Mouse (Mus musculus) heart, embryonic 12.5 days (tissue): ENCODE results near the gene Mylk4. TPM values are rescaled to one million over a fixed set of nuclear protein-coding genes. Genes with fewer than 3 reads are reported as not detected.

Source experiments
- ATAC-seq: fragments of 200-750 bp; cut with Nextera tagmentation; 2 replicates; pipeline ENCODE4 v1.8.0; 2017; ENCODE audit warnings: moderate TSS enrichment, moderate library complexity; ENCODE audit not compliant: insufficient number of reproducible peaks, low FRiP score
- H3K27ac ChIP-seq: fragments of 300-500 bp; sonication (generic); 2 replicates; pipeline ENCODE4 v1.5.1; 2016; ENCODE audit warnings: mild to moderate bottlenecking, moderate library complexity; ENCODE audit not compliant: poor library complexity, severe bottlenecking
- H3K27me3 ChIP-seq: fragments of 300-500 bp; sonication (generic); replicated peaks from 2 replicates; pipeline ENCODE4 v1.6.1; 2016; ENCODE audit warnings: mild to moderate bottlenecking, moderate library complexity
- H3K36me3 ChIP-seq: fragments of 300-500 bp; sonication (generic); 2 replicates; pipeline ENCODE4 v1.6.1; 2016; ENCODE audit warnings: mild to moderate bottlenecking, moderate library complexity
- H3K4me1 ChIP-seq: fragments of 300-500 bp; sonication (generic); replicated peaks from 2 replicates; pipeline ENCODE4 v1.6.1; 2016; ENCODE audit warnings: mild to moderate bottlenecking
- H3K4me2 ChIP-seq: fragments of 300-500 bp; sonication (generic); 2 replicates; pipeline ENCODE4 v1.6.1; 2016; ENCODE audit warnings: mild to moderate bottlenecking, moderate library complexity
- H3K4me3 ChIP-seq: fragments of 300-500 bp; sonication (generic); 2 replicates; pipeline ENCODE4 v1.5.1; 2016; ENCODE audit warnings: mild to moderate bottlenecking
- H3K9ac ChIP-seq: fragments of 300-500 bp; sonication (generic); 2 replicates; pipeline ENCODE4 v1.6.1; 2016; ENCODE audit warnings: mild to moderate bottlenecking, moderate library complexity
- H3K9me3 ChIP-seq: fragments of 300-500 bp; sonication (generic); replicated peaks from 2 replicates; pipeline ENCODE4 v1.6.1; 2016; ENCODE audit warnings: mild to moderate bottlenecking, moderate library complexity
- WGBS: fragments of 180-500 bp; shearing (Covaris S2); methylation state at CpG from one replicate; pipeline ENCODE4 v1.1.7; 2016; 5-methylcytosine and 5-hydroxymethylcytosine counted together
- polyA plus RNA-seq: library from polyadenylated mRNA; unstranded; fragments of >200 nt; fragmentation: Nextera tagmentation; extraction: Ambion mirVana; gene quantifications from 2 replicates; pipeline ENCODE4 v1.2.1, GENCODE M21; 2016

Mylk4 gene
- polyA plus RNA-seq, 1 experiment from 2014 or later = 0.28 TPM

- ATAC-seq = no peak; the same call in 1 of the 2 replicates
- Histone ChIP-seq H3K9ac (no peak overlapping the region), H3K27ac (no peak overlapping the region), H3K9me3 (no peaks in the 10 kb centered on the region), H3K4me1 (0 out of 2 replicates have a peak, but pooled peaks cover 6% of the 10 kb centered on the region), H3K4me2 (no peak overlapping the region), H3K36me3 (no peaks in the 10 kb centered on the region), H3K4me3 (no peak overlapping the region), H3K27me3 (peaks cover 8% of the 10 kb centered on the region)
- 51% methylated on average over 12 of the region's 12 CpGs for WGBS
These were observed 103.6 kb downstream of the Mylk4 start for GRCm38 (mm10) chr13:32680121-32680551.

GRCm38 (mm10) chr13:32678998-32679397 is 104.8 kb downstream of the Mylk4 start:
- no peak overlapping the region for H3K27ac ChIP-seq
- H3K4me1 ChIP-seq = 0 out of 2 replicates have a peak, but pooled peaks cover 6% of the 10 kb centered on the region
- 67% methylated on average over 5 of the region's 5 CpGs for WGBS
- H3K36me3 ChIP-seq = no peaks in the 10 kb centered on the region
- no peak overlapping the region for H3K4me2 ChIP-seq
- H3K9ac ChIP-seq = no peak overlapping the region
- H3K4me3 ChIP-seq = no peak overlapping the region
- ATAC-seq = no peak
- H3K27me3 ChIP-seq = peaks cover 8% of the 10 kb centered on the region
- H3K9me3 ChIP-seq = no peaks in the 10 kb centered on the region

DNA sequence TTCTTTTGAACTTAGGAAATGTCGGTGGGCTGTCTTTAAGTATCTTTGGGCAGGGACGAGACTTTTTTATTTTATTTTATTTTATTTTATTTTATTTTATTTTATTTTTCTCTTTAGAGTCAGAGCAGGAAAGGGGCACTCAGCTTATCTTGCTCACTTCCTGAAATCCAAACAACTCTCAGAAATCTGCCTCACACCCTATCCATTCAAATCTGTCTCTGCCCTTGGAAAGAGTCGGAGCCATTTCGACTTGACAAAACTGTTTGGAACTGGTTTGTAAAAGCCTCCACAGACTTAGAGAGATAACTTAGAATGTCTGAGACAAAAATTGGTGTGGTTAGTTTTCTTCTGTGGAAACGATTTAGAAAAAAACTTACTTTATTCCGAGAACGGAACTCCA is 113.0 kb downstream of the Mylk4 start:
- H3K4me1 ChIP-seq = peaks cover 13% of the 10 kb centered on the region; the same call in 1 of the 2 replicates
- H3K9ac ChIP-seq = no peak overlapping the region
- H3K27me3 ChIP-seq = peaks cover 32% of the 10 kb centered on the region
- H3K4me2 ChIP-seq = peak overlapping the region; percentile 49
- no peak for ATAC-seq
- 22% methylated on average over 7 of the region's 7 CpGs for WGBS
- no peaks in the 10 kb centered on the region for H3K9me3 ChIP-seq
- no peak overlapping the region for H3K27ac ChIP-seq
- no peak overlapping the region for H3K4me3 ChIP-seq
- no peaks in the 10 kb centered on the region for H3K36me3 ChIP-seq

DNA sequence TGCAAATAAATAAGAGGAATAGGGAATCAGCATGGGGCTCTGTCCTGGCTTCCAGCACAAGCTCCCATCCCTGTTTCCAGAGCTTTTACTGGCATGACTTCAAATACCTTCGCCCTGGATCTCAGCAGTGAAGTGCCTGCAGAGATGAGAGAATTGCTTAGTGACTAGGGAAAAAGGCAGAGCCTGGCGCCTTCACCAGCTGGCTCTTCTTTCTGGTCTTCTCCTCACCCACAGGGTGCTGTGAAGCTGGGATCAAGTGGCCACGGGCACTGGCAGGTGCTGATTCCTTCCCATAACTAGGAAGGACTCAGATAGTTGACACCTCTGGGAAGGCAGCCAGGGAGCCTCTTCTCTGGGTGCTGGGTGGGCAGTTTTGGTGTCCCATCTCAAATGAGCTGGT is 115.5 kb downstream of the Mylk4 start:
- H3K9ac ChIP-seq = no peak overlapping the region
- no peak overlapping the region for H3K4me2 ChIP-seq
- no peak overlapping the region for H3K4me3 ChIP-seq
- peaks cover 43% of the 10 kb centered on the region for H3K27me3 ChIP-seq
- peaks cover 27% of the 10 kb centered on the region for H3K4me1 ChIP-seq
- H3K27ac ChIP-seq = no peak overlapping the region
- no peaks in the 10 kb centered on the region for H3K9me3 ChIP-seq
- no peaks in the 10 kb centered on the region for H3K36me3 ChIP-seq
- ATAC-seq = no peak
- WGBS = 70% methylated on average over 3 of the region's 3 CpGs

- Histone ChIP-seq H3K36me3 (no peaks in the 10 kb centered on the region), H3K4me2 (no peak overlapping the region), H3K4me1 (peaks cover 27% of the 10 kb centered on the region), H3K4me3 (no peak overlapping the region), H3K9me3 (no peaks in the 10 kb centered on the region), H3K27ac (no peak overlapping the region), H3K9ac (no peak overlapping the region), H3K27me3 (peaks cover 43% of the 10 kb centered on the region)
- no peak for ATAC-seq
- 65% methylated on average over 4 of the region's 4 CpGs for WGBS
These were observed 116.4 kb downstream of the Mylk4 start for GRCm38 (mm10) chr13:32667386-32667785.

DNA sequence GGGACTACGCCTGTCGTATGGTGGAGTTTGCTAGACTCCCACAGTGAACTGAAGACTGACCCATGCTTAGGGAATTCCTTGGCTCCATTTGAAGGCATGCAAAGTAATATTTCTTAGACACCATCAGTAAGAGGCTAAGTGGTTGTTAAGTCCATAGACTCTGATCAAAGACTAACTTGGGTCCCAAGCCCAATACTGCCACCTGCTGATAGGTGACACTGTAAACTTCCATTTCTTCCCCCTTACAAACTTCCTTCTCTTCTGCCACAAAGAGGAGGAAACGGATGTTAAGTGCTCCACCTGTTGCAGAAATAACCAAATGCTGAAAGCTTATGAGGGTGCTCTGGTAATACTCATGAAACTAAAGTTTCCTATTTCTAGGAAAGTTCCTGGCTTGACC is 121.7 kb downstream of the Mylk4 start:
- H3K4me3 ChIP-seq = no peak overlapping the region
- peaks cover 18% of the 10 kb centered on the region for H3K4me1 ChIP-seq
- H3K36me3 ChIP-seq = no peaks in the 10 kb centered on the region
- no peak for ATAC-seq
- H3K4me2 ChIP-seq = no peak overlapping the region
- H3K9me3 ChIP-seq = no peaks in the 10 kb centered on the region
- H3K27ac ChIP-seq = no peak overlapping the region
- peaks cover 23% of the 10 kb centered on the region for H3K27me3 ChIP-seq
- WGBS = 67% methylated on average over 3 of the region's 3 CpGs
- no peak overlapping the region for H3K9ac ChIP-seq

DNA sequence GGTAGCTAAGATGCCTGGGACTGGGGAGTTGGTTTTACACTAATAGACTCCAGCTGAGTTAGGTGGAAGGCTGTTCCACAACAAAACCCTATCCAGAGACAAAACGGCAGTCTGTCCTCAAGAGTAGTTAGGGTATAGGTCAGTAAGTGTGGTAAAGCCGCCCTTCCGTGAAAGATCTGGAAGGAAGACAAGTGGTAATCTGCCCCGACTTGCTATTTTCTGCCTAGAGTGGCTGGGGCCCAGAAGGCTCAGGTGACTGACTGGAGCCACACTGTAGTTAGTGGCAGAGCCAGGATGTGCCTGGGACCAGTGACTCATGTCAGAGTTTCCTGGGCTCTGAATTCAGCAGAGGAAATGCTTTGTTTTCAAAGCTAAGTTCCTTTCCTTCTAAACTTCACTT is 123.5 kb downstream of the Mylk4 start:
- no peak overlapping the region for H3K4me3 ChIP-seq
- H3K4me2 ChIP-seq = no peak overlapping the region
- WGBS = 16% methylated on average over 4 of the region's 4 CpGs
- H3K9ac ChIP-seq = no peak overlapping the region
- peaks cover 10% of the 10 kb centered on the region for H3K27me3 ChIP-seq
- peak overlapping the region; percentile 33; the same call in 1 of the 2 replicates for H3K27ac ChIP-seq
- ATAC-seq = no peak
- H3K4me1 ChIP-seq = peaks cover 18% of the 10 kb centered on the region
- no peaks in the 10 kb centered on the region for H3K36me3 ChIP-seq
- H3K9me3 ChIP-seq = no peaks in the 10 kb centered on the region

- H3K27ac ChIP-seq = no peak overlapping the region
- peaks cover 11% of the 10 kb centered on the region for H3K4me1 ChIP-seq
- no peak overlapping the region for H3K4me3 ChIP-seq
- no peak overlapping the region for H3K4me2 ChIP-seq
- no peak overlapping the region for H3K9ac ChIP-seq
- peaks cover 5% of the 10 kb centered on the region; the same call in 1 of the 2 replicates for H3K27me3 ChIP-seq
- 90% methylated on average over 5 of the region's 5 CpGs for WGBS
- no peak for ATAC-seq
- H3K9me3 ChIP-seq = no peaks in the 10 kb centered on the region
- no peaks in the 10 kb centered on the region for H3K36me3 ChIP-seq
These were observed 124.5 kb downstream of the Mylk4 start for GRCm38 (mm10) chr13:32659271-32659670.

DNA sequence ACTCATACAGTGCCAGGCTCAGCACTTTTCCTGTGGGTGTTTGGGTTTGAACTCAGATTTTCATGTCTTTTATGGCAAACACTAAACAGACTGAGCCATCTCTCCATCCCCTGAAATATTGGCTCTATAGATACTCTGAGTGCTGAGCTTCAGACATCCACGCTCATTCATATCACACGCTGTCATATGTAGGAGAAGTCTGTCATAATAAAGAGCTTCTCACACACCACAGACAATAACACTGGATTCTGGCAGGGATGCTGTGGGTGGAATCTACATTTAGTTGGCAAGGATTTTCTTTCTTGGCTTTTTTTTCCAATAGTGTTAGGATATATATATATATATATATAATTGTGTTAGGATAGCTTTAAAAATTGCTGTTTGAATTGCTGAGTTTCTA is 126.2 kb downstream of the Mylk4 start:
- H3K4me2 ChIP-seq = no peak overlapping the region
- no peaks in the 10 kb centered on the region for H3K9me3 ChIP-seq
- no peak for ATAC-seq
- H3K27me3 ChIP-seq = peaks cover 7% of the 10 kb centered on the region; the same call in 1 of the 2 replicates
- peaks cover 4% of the 10 kb centered on the region; the same call in 1 of the 2 replicates for H3K4me1 ChIP-seq
- H3K4me3 ChIP-seq = no peak overlapping the region
- no peaks in the 10 kb centered on the region for H3K36me3 ChIP-seq
- no peak overlapping the region for H3K9ac ChIP-seq
- no peak overlapping the region for H3K27ac ChIP-seq
- WGBS = 82% methylated on average over 2 of the region's 2 CpGs

Other genes with a start within 250 kb of the Mylk4 start
- gene Wrnip1, start 18.1 kb upstream of the Mylk4 start, polyA plus RNA-seq = 30.2 TPM in 2 replicates
- not detected in 2 replicates for gene D930007J09Rik, start 18.9 kb upstream of the Mylk4 start, polyA plus RNA-seq
- 6.1 and 7.6 TPM in 2 replicates for gene Serpinb1a, start 67.2 kb upstream of the Mylk4 start, polyA plus RNA-seq
- 0.26 TPM in 1 of 2 replicates, not detected in the other for gene Serpinb1c, start 114.3 kb upstream of the Mylk4 start, polyA plus RNA-seq
- 15.1 and 16.9 TPM in 2 replicates for gene Serpinb6b, start 181.3 kb upstream of the Mylk4 start, polyA plus RNA-seq
- 6.1 and 6.8 TPM in 2 replicates for gene Serpinb9, start 219.3 kb upstream of the Mylk4 start, polyA plus RNA-seq
- 1.4 and 2.0 TPM in 2 replicates for gene Serpinb9b, start 243.5 kb upstream of the Mylk4 start, polyA plus RNA-seq